Comparison of ENCODE assay signal across 17 mouse cellular contexts in the genomic region with DNA sequence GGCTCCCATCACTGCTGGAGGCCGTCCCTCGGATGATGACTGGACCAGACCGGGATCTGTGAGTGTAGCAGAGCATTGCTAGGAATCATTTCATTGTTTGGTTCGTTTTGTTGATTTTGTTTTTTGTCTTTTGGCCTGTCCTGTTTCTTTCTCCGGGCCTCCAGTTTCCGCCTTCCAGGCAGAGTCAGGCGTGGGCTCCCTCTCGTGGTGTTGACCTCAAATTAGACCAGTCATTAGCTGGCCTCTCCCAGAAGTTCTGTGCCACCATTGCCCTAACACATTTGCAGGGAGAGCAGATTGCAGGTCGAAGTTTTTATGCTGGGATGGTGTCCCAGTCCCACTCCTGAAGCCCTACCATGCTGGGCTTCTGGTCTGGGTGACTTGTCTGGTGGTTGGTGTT. TPM values are rescaled to one million over a fixed set of nuclear protein-coding genes. Genes with fewer than 3 reads are reported as not detected.
DNase-seq lines count a peak whose midpoint lies in the region; ATAC-seq and TF ChIP-seq lines count a peak whose summit lies in the region.
"Had no signal": no experiment of that assay in that cellular context is flagged by ENCODE, and none has a peak within 500 bp of the region (broad histone marks: within the 10 kb centered on the region; RNA-seq: fewer than 3 reads in every experiment).

No protein-coding gene starts in this region.

- H3K9me3 ChIP-seq in forebrain, embryonic 13.5 days (replicated peaks): no peaks in the 10 kb centered on the region
- no peaks in the 10 kb centered on the region for H3K9me3 ChIP-seq in forebrain, embryonic 10.5 days
- no peaks in the 10 kb centered on the region for H3K9me3 ChIP-seq in stomach, postnatal 0 days (ENCODE audit: control insufficient read depth, low read length)
- H3K9me3 ChIP-seq: forebrain, embryonic 15.5 days; kidney, embryonic 15.5 days; limb, embryonic 15.5 days had no signal

- H3K27me3 ChIP-seq in forebrain, embryonic 13.5 days: no peaks in the 10 kb centered on the region
- no peaks in the 10 kb centered on the region for H3K27me3 ChIP-seq in forebrain, embryonic 10.5 days (ENCODE audit: poor library complexity, severe bottlenecking)
- no peaks in the 10 kb centered on the region for H3K27me3 ChIP-seq in stomach, postnatal 0 days (ENCODE audit: control insufficient read depth, insufficient read depth, low read length)
- H3K27me3 ChIP-seq: forebrain, embryonic 15.5 days; kidney, embryonic 15.5 days; limb, embryonic 15.5 days had no signal

- no peak for ATAC-seq in forebrain, embryonic 13.5 days
- no peak for ATAC-seq in stomach, postnatal 0 days (ENCODE audit: low FRiP score, low TSS enrichment)
- ATAC-seq: forebrain, embryonic 15.5 days had no signal

- peak; percentile 48 for TF ChIP-seq CTCF in stomach, postnatal 0 days (IDR thresholded peaks at IDR 0.05; ENCODE audit: low read depth)

- no peak for TF ChIP-seq EP300 in stomach, postnatal 0 days (optimal IDR thresholded peaks at IDR 0.05)

- DNase-seq in forebrain, embryonic 10.5 days (ENCODE audit: extremely low spot score, low spot score): no peak
- DNase-seq in kidney, postnatal 36 days: peak; percentile 21 to 61
- DNase-seq in kidney, postnatal 25 days: no peak
- peak; percentile 32 for DNase-seq in lung, postnatal 10 days
- no peak for DNase-seq in lung, postnatal 25 days (ENCODE audit: low spot score)
- DNase-seq in stomach, postnatal 0 days (ENCODE audit: low spot score): no peak
- DNase-seq in cerebellum, adult 11-12 months: no peak
- DNase-seq: cerebellum, postnatal 14 days; lung, postnatal 14 days; right cerebral cortex, postnatal 25 days; thymus, postnatal 36 days had no signal

- no peaks in the 10 kb centered on the region for H3K4me1 ChIP-seq in forebrain, embryonic 13.5 days
- no peaks in the 10 kb centered on the region for H3K4me1 ChIP-seq in forebrain, embryonic 10.5 days
- no peaks in the 10 kb centered on the region for H3K4me1 ChIP-seq in stomach, postnatal 0 days (replicated peaks; ENCODE audit: control insufficient read depth, insufficient read depth)
- H3K4me1 ChIP-seq: forebrain, embryonic 15.5 days; kidney, embryonic 15.5 days; limb, embryonic 15.5 days had no signal

- H3K27ac ChIP-seq in forebrain, embryonic 13.5 days: no peak overlapping the region
- no peak overlapping the region for H3K27ac ChIP-seq in forebrain, embryonic 10.5 days
- no peak overlapping the region for H3K27ac ChIP-seq in stomach, postnatal 0 days (replicated peaks)
- H3K27ac ChIP-seq: forebrain, embryonic 15.5 days; kidney, embryonic 15.5 days; limb, embryonic 15.5 days had no signal

- 85% methylated on average over 9 of the region's 9 CpGs for WGBS in forebrain, embryonic 13.5 days
- WGBS in forebrain, embryonic 10.5 days: 82% methylated on average over 9 of the region's 9 CpGs
- WGBS in stomach, postnatal 0 days: 66% methylated on average over 9 of the region's 9 CpGs

- 0 out of 2 replicates have a peak overlapping the region, but pooled peaks have one; percentile 13 for H3K9ac ChIP-seq in forebrain, embryonic 13.5 days
- H3K9ac ChIP-seq in stomach, postnatal 0 days (ENCODE audit: low read length): no peak overlapping the region
- H3K9ac ChIP-seq: forebrain, embryonic 15.5 days; kidney, embryonic 15.5 days; limb, embryonic 15.5 days had no signal

- H3K4me3 ChIP-seq in forebrain, embryonic 13.5 days: no peak overlapping the region
- no peak overlapping the region for H3K4me3 ChIP-seq in forebrain, embryonic 10.5 days
- H3K4me3 ChIP-seq in stomach, postnatal 0 days (ENCODE audit: low read depth, low read length): no peak overlapping the region
- H3K4me3 ChIP-seq: forebrain, embryonic 15.5 days; kidney, embryonic 15.5 days; limb, embryonic 15.5 days had no signal

- no peaks in the 10 kb centered on the region for H3K36me3 ChIP-seq in forebrain, embryonic 13.5 days (ENCODE audit: poor library complexity, severe bottlenecking)
- no peaks in the 10 kb centered on the region for H3K36me3 ChIP-seq in forebrain, embryonic 10.5 days (replicated peaks)
- no peaks in the 10 kb centered on the region for H3K36me3 ChIP-seq in stomach, postnatal 0 days (ENCODE audit: control insufficient read depth, insufficient read depth, low read length)
- H3K36me3 ChIP-seq: forebrain, embryonic 15.5 days; kidney, embryonic 15.5 days; limb, embryonic 15.5 days had no signal

- no peak overlapping the region for H3K4me2 ChIP-seq in forebrain, embryonic 13.5 days
- H3K4me2 ChIP-seq in stomach, postnatal 0 days (replicated peaks; ENCODE audit: low read depth): no peak overlapping the region
- H3K4me2 ChIP-seq: forebrain, embryonic 15.5 days; kidney, embryonic 15.5 days; limb, embryonic 15.5 days; midbrain, embryonic 11.5 days had no signal

RNA-seq across cellular contexts. Expression of a gene that starts 12.5 kb away (rescaled TPM):
- 146 and 170 TPM in 2 replicates for polyA plus RNA-seq in forebrain, embryonic 13.5 days (2015; fragmentation: Nextera tagmentation; extraction: Ambion mirVana)
- 187 and 200 TPM in 2 replicates for polyA plus RNA-seq in forebrain, embryonic 10.5 days (2016; fragmentation: Nextera tagmentation; extraction: Ambion mirVana)
- 57.3 and 64.7 TPM in 2 replicates for polyA plus RNA-seq in stomach, postnatal 0 days (2015; fragmentation: Nextera tagmentation; extraction: Ambion mirVana)

RNA-seq across cellular contexts. Expression of a gene that starts 20.9 kb away (rescaled TPM):
- polyA plus RNA-seq in forebrain, embryonic 13.5 days (2015; fragmentation: Nextera tagmentation; extraction: Ambion mirVana): 72.7 and 80.7 TPM in 2 replicates
- polyA plus RNA-seq in forebrain, embryonic 10.5 days (2016; fragmentation: Nextera tagmentation; extraction: Ambion mirVana): 64.9 and 67.9 TPM in 2 replicates
- polyA plus RNA-seq in stomach, postnatal 0 days (2015; fragmentation: Nextera tagmentation; extraction: Ambion mirVana): 31.8 and 37.9 TPM in 2 replicates

RNA-seq across cellular contexts. Expression of a gene that starts 21.3 kb away (rescaled TPM):
- polyA plus RNA-seq in forebrain, embryonic 13.5 days (2015; fragmentation: Nextera tagmentation; extraction: Ambion mirVana): 1.4 and 1.7 TPM in 2 replicates
- 2.0 TPM in 2 replicates for polyA plus RNA-seq in forebrain, embryonic 10.5 days (2016; fragmentation: Nextera tagmentation; extraction: Ambion mirVana)
- 4.7 and 5.7 TPM in 2 replicates for polyA plus RNA-seq in stomach, postnatal 0 days (2015; fragmentation: Nextera tagmentation; extraction: Ambion mirVana)

RNA-seq across cellular contexts. Expression of a gene that starts 28.7 kb away (rescaled TPM):
- 0.06 TPM in 1 of 2 replicates, not detected in the other for polyA plus RNA-seq in forebrain, embryonic 13.5 days (2015; fragmentation: Nextera tagmentation; extraction: Ambion mirVana)
- polyA plus RNA-seq in forebrain, embryonic 10.5 days (2016; fragmentation: Nextera tagmentation; extraction: Ambion mirVana): 0.37 and 0.52 TPM in 2 replicates
- polyA plus RNA-seq in stomach, postnatal 0 days (2015; fragmentation: Nextera tagmentation; extraction: Ambion mirVana): 26.6 and 28.2 TPM in 2 replicates
- polyA plus RNA-seq: forebrain, embryonic 15.5 days; neural tube, embryonic 14.5 days had no signal

RNA-seq across cellular contexts. Expression of a gene that starts 48.1 kb away (rescaled TPM):
- polyA plus RNA-seq in forebrain, embryonic 13.5 days (2015; fragmentation: Nextera tagmentation; extraction: Ambion mirVana): 33.4 and 34.4 TPM in 2 replicates
- polyA plus RNA-seq in forebrain, embryonic 10.5 days (2016; fragmentation: Nextera tagmentation; extraction: Ambion mirVana): 30.3 and 31.2 TPM in 2 replicates
- 28.7 and 35.2 TPM in 2 replicates for polyA plus RNA-seq in stomach, postnatal 0 days (2015; fragmentation: Nextera tagmentation; extraction: Ambion mirVana)

Comparison
In these comparisons a context has a peak if more than half of its experiments do, and no peak if none do; other contexts are left out.
1. DNase-seq: peak in kidney, postnatal 36 days (2 of 2) and lung, postnatal 10 days (single experiment); none in forebrain, embryonic 10.5 days (single experiment), kidney, postnatal 25 days (0 of 2), lung, postnatal 25 days (single experiment), stomach, postnatal 0 days (single experiment) and cerebellum, adult 11-12 months (single experiment).